Comparison of ENCODE assay signal across 1 mouse cellular context in genomic region chr11:85323567-85324330, GRCm38 (mm10).
TF ChIP-seq lines count a peak whose summit lies in the region.

No protein-coding gene starts in this region.

TF ChIP-seq in CH12.LX, 34 proteins besides CTCF, POLR2A, EP300 and RAD21 (continued from another document):
- peak; percentile 87 for TF ChIP-seq MAX (IDR thresholded peaks at IDR 0.05; ENCODE audit: low read length)
